Mouse (Mus musculus) small intestine, adult 2 months (tissue): ENCODE measurements around the gene Rps27l.

Source experiments
- CTCF ChIP-seq: fragments of 200-500 bp; IDR thresholded peaks from 2 replicates; pipeline ENCODE4 v1.5.1; 2012; ENCODE audit warnings: low read depth, mild to moderate bottlenecking, control low read depth, inconsistent platforms, low read length, moderate library complexity, mixed read lengths; ENCODE audit not compliant: insufficient replicate concordance, insufficient read length; ENCODE audit errors: extremely low read depth
- POLR2A ChIP-seq: fragments of 200-500 bp; IDR thresholded peaks from 2 replicates; pipeline ENCODE4 v1.6.1; 2012; ENCODE audit warnings: low read depth, mild to moderate bottlenecking, control low read depth, inconsistent platforms, low read length, moderate library complexity

- TF ChIP-seq POLR2A = no peak
- TF ChIP-seq CTCF = no peak
Measured at GRCm38 (mm10) chr9:66918672-66919330, 27.1 kb upstream of the Rps27l start.
